Mouse (Mus musculus) kidney, postnatal 4 days (tissue): ENCODE results near the gene Tmem269.
A peak's percentile ranks its signal among the peaks of the same experiment; 100 is the strongest.

ENCODE experiments used
- DNase-seq, 2 experiments: peaks; one replicate each; pipeline ENCODE4 v3.0.0; 2021; ENCODE audit warnings: mixed read lengths in 2 of 2

Tmem269 gene

GRCm38 (mm10) chr4:119218169-119218568 lies at the start of gene Tmem269:
Gene Tmem269, minus strand, starts transcription at chr4:119218217.
- peak; percentile 36 to 46 for DNase-seq

GRCm38 (mm10) chr4:119266606-119267005 lies 48.6 kb upstream of the Tmem269 start:
- no peak for DNase-seq

- no peak for DNase-seq
Measured at GRCm38 (mm10) chr4:119263459-119263858, 45.4 kb upstream of the Tmem269 start.

- DNase-seq = no peak
Measured at GRCm38 (mm10) chr4:119262483-119262882, 44.5 kb upstream of the Tmem269 start.

- no peak for DNase-seq
Measured at GRCm38 (mm10) chr4:119261087-119261713, 43.2 kb upstream of the Tmem269 start.

GRCm38 (mm10) chr4:119259344-119260254 lies 41.6 kb upstream of the Tmem269 start:
- DNase-seq = peak in 1 of 2 experiments; percentile 56

GRCm38 (mm10) chr4:119257083-119257482 lies 39.1 kb upstream of the Tmem269 start:
- DNase-seq = no peak

- DNase-seq = peak; percentile 41 to 62
Measured at GRCm38 (mm10) chr4:119255351-119255750, 37.3 kb upstream of the Tmem269 start, which contains the start of gene Cldn19. Gene Cldn19, plus strand, starts transcription at chr4:119255414.

GRCm38 (mm10) chr4:119254012-119254618 lies 36.1 kb upstream of the Tmem269 start:
- DNase-seq = peak; percentile 67 to 80

- peak; percentile 47 to 62 for DNase-seq
Measured at GRCm38 (mm10) chr4:119252025-119252808, 34.2 kb upstream of the Tmem269 start.

GRCm38 (mm10) chr4:119248407-119248965 lies 30.5 kb upstream of the Tmem269 start:
- DNase-seq = peak; percentile 52 to 65

GRCm38 (mm10) chr4:119247462-119248235 lies 29.6 kb upstream of the Tmem269 start:
- DNase-seq = peak; percentile 90 to 91

GRCm38 (mm10) chr4:119246688-119247225 lies 28.7 kb upstream of the Tmem269 start:
- DNase-seq = no peak

- DNase-seq = no peak
Measured at GRCm38 (mm10) chr4:119245961-119246360, 27.9 kb upstream of the Tmem269 start.

GRCm38 (mm10) chr4:119245556-119245955 lies 27.5 kb upstream of the Tmem269 start:
- DNase-seq = no peak

GRCm38 (mm10) chr4:119244468-119245240 lies 26.6 kb upstream of the Tmem269 start:
- DNase-seq = no peak

- DNase-seq = no peak
Measured at GRCm38 (mm10) chr4:119242571-119242970, 24.6 kb upstream of the Tmem269 start.

- DNase-seq = peak; percentile 68 to 71
Measured at GRCm38 (mm10) chr4:119241664-119242063, 23.6 kb upstream of the Tmem269 start.

- peak; percentile 45 to 57 for DNase-seq
Measured at GRCm38 (mm10) chr4:119239181-119239682, 21.2 kb upstream of the Tmem269 start.

GRCm38 (mm10) chr4:119238661-119239060 lies 20.6 kb upstream of the Tmem269 start:
- DNase-seq = no peak
